Mouse (Mus musculus) forelimb bud, embryonic 11.5 days (tissue): ENCODE results near the gene Cog2.
A peak's percentile ranks its signal among the peaks of the same experiment; 100 is the strongest.

ENCODE experiments used
- DNase-seq: peaks from one replicate; pipeline ENCODE4 v3.0.0-alpha.2; 2012; ENCODE audit warnings: low read depth, low spot score

Cog2 gene

GRCm38 (mm10) chr8:124520249-124521080 is at the start of gene Cog2:
Gene Cog2, plus strand, starts transcription at chr8:124520767.
- peak; percentile 92 for DNase-seq

GRCm38 (mm10) chr8:124475690-124476089 is 44.9 kb upstream of the Cog2 start:
- no peak for DNase-seq

GRCm38 (mm10) chr8:124476701-124477100 is 43.9 kb upstream of the Cog2 start:
- no peak for DNase-seq

- no peak for DNase-seq
These were observed 41.3 kb upstream of the Cog2 start for GRCm38 (mm10) chr8:124479251-124479650.

- no peak for DNase-seq
These were observed 40.2 kb upstream of the Cog2 start for GRCm38 (mm10) chr8:124480321-124480720.

GRCm38 (mm10) chr8:124482790-124483189 is 37.8 kb upstream of the Cog2 start:
- DNase-seq = no peak

- no peak for DNase-seq
These were observed 37.0 kb upstream of the Cog2 start for GRCm38 (mm10) chr8:124483356-124484115.

GRCm38 (mm10) chr8:124489311-124489710 is 31.3 kb upstream of the Cog2 start:
- no peak for DNase-seq

GRCm38 (mm10) chr8:124489786-124490185 is 30.8 kb upstream of the Cog2 start:
- DNase-seq = no peak

- DNase-seq = no peak
These were observed 26.2 kb upstream of the Cog2 start for GRCm38 (mm10) chr8:124494397-124494796.

GRCm38 (mm10) chr8:124494955-124495354 is 25.6 kb upstream of the Cog2 start:
- DNase-seq = no peak

GRCm38 (mm10) chr8:124495676-124496075 is 24.9 kb upstream of the Cog2 start:
- DNase-seq = peak; percentile 2

GRCm38 (mm10) chr8:124496266-124496665 is 24.3 kb upstream of the Cog2 start:
- no peak for DNase-seq

- no peak for DNase-seq
These were observed 23.7 kb upstream of the Cog2 start for GRCm38 (mm10) chr8:124496871-124497270.

GRCm38 (mm10) chr8:124498398-124498797 is 22.2 kb upstream of the Cog2 start:
- DNase-seq = no peak

- no peak for DNase-seq
These were observed 21.2 kb upstream of the Cog2 start for GRCm38 (mm10) chr8:124499236-124499937.

- DNase-seq = no peak
These were observed 20.7 kb upstream of the Cog2 start for GRCm38 (mm10) chr8:124499938-124500239.

GRCm38 (mm10) chr8:124505626-124506025 is 14.9 kb upstream of the Cog2 start:
- DNase-seq = no peak

GRCm38 (mm10) chr8:124507572-124508320 is 12.8 kb upstream of the Cog2 start:
- DNase-seq = no peak

- DNase-seq = no peak
These were observed 12.3 kb upstream of the Cog2 start for GRCm38 (mm10) chr8:124508321-124508695.

- DNase-seq = no peak
These were observed 11.4 kb upstream of the Cog2 start for GRCm38 (mm10) chr8:124509156-124509555.

- no peak for DNase-seq
These were observed 4.5 kb upstream of the Cog2 start for GRCm38 (mm10) chr8:124516039-124516438.
